Mouse (Mus musculus) thymus, adult 18-20 months (tissue): ENCODE data around the gene Palm2.

Source experiments
- DNase-seq, 2 experiments: peaks; one replicate each; pipeline ENCODE4 v3.0.0; 2022; ENCODE audit warnings: mixed read lengths in 2 of 2

The Palm2 gene

GRCm38 (mm10) chr4:57514003-57514937 lies 80.2 kb downstream of the Palm2 start:
- DNase-seq: no peak

GRCm38 (mm10) chr4:57515356-57515755 lies 81.3 kb downstream of the Palm2 start:
- no peak for DNase-seq

GRCm38 (mm10) chr4:57523456-57523855 lies 89.4 kb downstream of the Palm2 start:
- DNase-seq: no peak

- DNase-seq: no peak
Observed at GRCm38 (mm10) chr4:57524461-57524860, 90.4 kb downstream of the Palm2 start.

GRCm38 (mm10) chr4:57525221-57526011 lies 91.4 kb downstream of the Palm2 start:
- DNase-seq: no peak

GRCm38 (mm10) chr4:57528296-57528695 lies 94.2 kb downstream of the Palm2 start:
- no peak for DNase-seq

- DNase-seq: no peak
Observed at GRCm38 (mm10) chr4:57533686-57534085, 99.6 kb downstream of the Palm2 start.

GRCm38 (mm10) chr4:57534232-57534631 lies 100.2 kb downstream of the Palm2 start:
- DNase-seq: no peak

- DNase-seq: no peak
Observed at GRCm38 (mm10) chr4:57535087-57535486, 101.0 kb downstream of the Palm2 start.

GRCm38 (mm10) chr4:57538029-57538688 lies 104.1 kb downstream of the Palm2 start:
- no peak for DNase-seq

- no peak for DNase-seq
Observed at GRCm38 (mm10) chr4:57543692-57544256, 109.7 kb downstream of the Palm2 start.

- no peak for DNase-seq
Observed at GRCm38 (mm10) chr4:57547785-57548184, 113.7 kb downstream of the Palm2 start.

GRCm38 (mm10) chr4:57550216-57550615 lies 116.2 kb downstream of the Palm2 start:
- DNase-seq: no peak

GRCm38 (mm10) chr4:57557102-57557501 lies 123.1 kb downstream of the Palm2 start:
- no peak for DNase-seq

GRCm38 (mm10) chr4:57559438-57559837 lies 125.4 kb downstream of the Palm2 start:
- no peak for DNase-seq

- no peak for DNase-seq
Observed at GRCm38 (mm10) chr4:57560010-57560409, 126.0 kb downstream of the Palm2 start.

GRCm38 (mm10) chr4:57561055-57561454 lies 127.0 kb downstream of the Palm2 start:
- no peak for DNase-seq

- DNase-seq: no peak
Observed at GRCm38 (mm10) chr4:57565283-57565682, 131.2 kb downstream of the Palm2 start.

GRCm38 (mm10) chr4:57565811-57566210 lies 131.8 kb downstream of the Palm2 start:
- no peak for DNase-seq

GRCm38 (mm10) chr4:57567666-57568206 lies 133.7 kb downstream of the Palm2 start, which contains the start of gene Pakap:
TSS of gene Pakap (plus strand) at chr4:57568179.
- no peak for DNase-seq

GRCm38 (mm10) chr4:57568268-57569068 lies 134.4 kb downstream of the Palm2 start:
- DNase-seq: no peak

- no peak for DNase-seq
Observed at GRCm38 (mm10) chr4:57569069-57569355, 135.0 kb downstream of the Palm2 start.
